Mouse (Mus musculus) C2C12 (cell line): ENCODE data around the gene Itga1.

ENCODE experiments used
- CEBPB ChIP-seq: IDR thresholded peaks from one replicate; pipeline ENCODE4 v1.6.1; 2011; ENCODE audit warnings: low read depth, mild to moderate bottlenecking, control low read depth, moderate library complexity
- CTCF ChIP-seq: IDR thresholded peaks from one replicate; pipeline ENCODE4 v1.5.1; 2011; ENCODE audit not compliant: control insufficient read depth, insufficient read depth, insufficient read length
- MYOD1 ChIP-seq: IDR thresholded peaks from one replicate; pipeline ENCODE4 v1.6.1; 2011; ENCODE audit warnings: low read depth; ENCODE audit not compliant: control insufficient read depth, insufficient read length
- MYOG ChIP-seq: IDR thresholded peaks from one replicate; pipeline ENCODE4 v1.6.1; 2011; ENCODE audit not compliant: control insufficient read depth, insufficient read length; ENCODE audit errors: extremely low read depth
- USF1 ChIP-seq: IDR thresholded peaks from one replicate; pipeline ENCODE4 v1.6.1; 2011; ENCODE audit warnings: low read depth, mild to moderate bottlenecking, control low read depth, moderate library complexity

DNA sequence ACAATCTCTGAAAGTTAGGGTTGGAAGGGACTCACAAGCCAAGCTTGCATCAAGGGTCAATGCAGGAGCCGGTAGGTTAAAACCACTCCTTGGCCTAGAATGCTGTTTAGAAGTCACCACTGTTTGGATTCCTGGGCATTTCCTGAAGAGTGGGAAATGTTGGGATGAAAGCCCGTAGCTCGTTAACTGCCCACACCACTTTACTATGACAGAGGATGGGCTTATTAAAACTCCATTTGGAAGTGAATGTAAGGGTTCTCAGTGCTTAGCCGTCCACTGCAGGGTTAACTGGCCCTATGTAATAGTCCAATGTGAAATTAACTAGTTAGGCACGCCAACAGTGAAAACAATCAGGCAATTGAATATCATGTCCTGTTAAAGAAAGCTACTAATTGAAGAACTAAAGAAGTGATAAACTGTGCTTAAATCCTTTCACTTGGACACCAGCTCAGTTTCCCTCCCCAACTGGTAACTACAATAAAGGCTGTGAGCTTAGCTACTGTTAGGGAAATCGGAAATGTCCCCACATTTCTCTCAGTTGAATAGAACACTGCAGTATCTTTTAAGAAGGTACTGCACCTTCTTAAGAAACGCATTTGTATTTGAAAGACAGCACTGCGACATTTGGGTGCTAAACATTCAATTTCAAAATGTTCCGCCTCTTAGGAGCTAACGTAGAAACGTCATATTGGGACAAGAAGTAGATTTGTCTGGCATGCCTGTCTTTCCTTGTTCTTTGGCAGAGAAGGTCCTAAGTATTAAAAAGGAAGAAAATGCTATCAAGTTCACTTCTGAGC, 1.2 kb downstream of the Itga1 start:
- TF ChIP-seq CTCF: no peak
- TF ChIP-seq MYOG: no peak
- TF ChIP-seq USF1: no peak
- TF ChIP-seq CEBPB: no peak
- no peak for TF ChIP-seq MYOD1
